Mouse (Mus musculus): ENCODE measurements around the gene Olfr1180. TPM values are rescaled to one million over a fixed set of nuclear protein-coding genes. Genes with fewer than 3 reads are reported as not detected.
"Not testable (repeated sequence)": the region's sequence is repeated elsewhere in the genome, so short reads cannot be mapped to it uniquely, and the experiment has no call there.

Gene Olfr1180
- not detected in 2 replicates for polyA plus RNA-seq (2016; fragmentation: Nextera tagmentation; extraction: Ambion mirVana)

- no peak within 1 kb of the TSS for H3K9ac ChIP-seq
- H3K27me3 ChIP-seq (replicated peaks), result no peaks in the 10 kb centered on the region
- H3K27ac ChIP-seq (ENCODE audit: poor library complexity, severe bottlenecking), result no peak within 1 kb of the TSS
- no peak within 1 kb of the TSS for H3K4me2 ChIP-seq
- H3K4me1 ChIP-seq (replicated peaks), result no peaks in the 10 kb centered on the region
- 74% methylated on average over 2 of the region's 2 CpGs for WGBS
- no peak for ATAC-seq (ENCODE audit: insufficient number of reproducible peaks, low FRiP score)
- H3K9me3 ChIP-seq (replicated peaks), result no peaks in the 10 kb centered on the region
- no peak within 1 kb of the TSS for H3K4me3 ChIP-seq
- no peaks in the 10 kb centered on the region for H3K36me3 ChIP-seq
These were observed at the start of gene Olfr1180 for GRCm38 (mm10) chr2:88419051-88419450. Gene Olfr1180 (minus strand): TSS chr2:88419151.

- H3K4me3 ChIP-seq; H3K4me1 ChIP-seq (replicated peaks); H3K9me3 ChIP-seq (replicated peaks); ATAC-seq (ENCODE audit: insufficient number of reproducible peaks, low FRiP score); H3K4me2 ChIP-seq; H3K9ac ChIP-seq; H3K27ac ChIP-seq (ENCODE audit: poor library complexity, severe bottlenecking); H3K36me3 ChIP-seq; H3K27me3 ChIP-seq (replicated peaks): not testable (repeated sequence)
- WGBS, result 82% methylated on average over 1 of the region's 1 CpGs
These were observed 35.6 kb upstream of the Olfr1180 start, which contains the start of gene Olfr1183 for GRCm38 (mm10) chr2:88454567-88454966. Gene Olfr1183 (plus strand): TSS chr2:88454867.

- ATAC-seq (ENCODE audit: insufficient number of reproducible peaks, low FRiP score), result no peak
- Histone ChIP-seq H3K4me2 (no peak within 1 kb of the TSS), H3K4me3 (no peak within 1 kb of the TSS), H3K27ac (ENCODE audit: poor library complexity, severe bottlenecking) (no peak within 1 kb of the TSS), H3K9ac (no peak within 1 kb of the TSS), H3K4me1 (replicated peaks) (no peaks in the 10 kb centered on the region), H3K27me3 (replicated peaks) (no peaks in the 10 kb centered on the region), H3K9me3 (replicated peaks) (no peaks in the 10 kb centered on the region), H3K36me3 (no peaks in the 10 kb centered on the region)
- WGBS, result 78% methylated on average over 1 of the region's 1 CpGs
These were observed 30.1 kb upstream of the Olfr1180 start, which contains the start of gene Gm13757 for GRCm38 (mm10) chr2:88449031-88449430. Gene Gm13757 (minus strand): TSS chr2:88449131.

DNA sequence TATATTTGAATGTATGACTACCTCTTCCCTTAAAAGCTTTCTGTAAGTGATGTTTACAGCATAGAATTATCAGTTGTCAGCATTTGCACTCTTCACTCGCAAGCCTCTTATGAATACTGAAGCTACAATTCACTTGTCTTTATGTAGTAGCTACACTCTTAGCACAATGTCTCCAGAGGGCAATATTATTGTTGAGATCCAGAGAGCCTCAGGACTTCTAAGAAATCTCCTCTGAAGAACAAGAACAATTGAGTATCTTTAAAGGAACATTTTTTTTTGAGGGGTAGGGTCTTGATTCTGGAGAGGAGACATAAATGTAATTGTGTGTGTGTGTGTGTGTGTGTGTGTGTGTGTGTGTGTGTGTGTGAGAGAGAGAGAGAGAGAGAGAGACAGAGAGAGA is 7.1 kb upstream of the Olfr1180 start, which contains the start of gene Olfr1181:
Gene Olfr1181, minus strand, starts transcription at position 101 of the 400 bp plus-strand sequence.
- H3K27me3 ChIP-seq (replicated peaks), result no peaks in the 10 kb centered on the region
- H3K4me3 ChIP-seq, result no peak within 1 kb of the TSS
- no peak within 1 kb of the TSS for H3K4me2 ChIP-seq
- H3K27ac ChIP-seq (ENCODE audit: poor library complexity, severe bottlenecking), result no peak within 1 kb of the TSS
- H3K4me1 ChIP-seq (replicated peaks), result no peaks in the 10 kb centered on the region
- no peak for ATAC-seq (ENCODE audit: insufficient number of reproducible peaks, low FRiP score)
- H3K36me3 ChIP-seq, result no peaks in the 10 kb centered on the region
- no peak within 1 kb of the TSS for H3K9ac ChIP-seq
- H3K9me3 ChIP-seq (replicated peaks), result no peaks in the 10 kb centered on the region
- 86% methylated on average over 1 of the region's 1 CpGs for WGBS

DNA sequence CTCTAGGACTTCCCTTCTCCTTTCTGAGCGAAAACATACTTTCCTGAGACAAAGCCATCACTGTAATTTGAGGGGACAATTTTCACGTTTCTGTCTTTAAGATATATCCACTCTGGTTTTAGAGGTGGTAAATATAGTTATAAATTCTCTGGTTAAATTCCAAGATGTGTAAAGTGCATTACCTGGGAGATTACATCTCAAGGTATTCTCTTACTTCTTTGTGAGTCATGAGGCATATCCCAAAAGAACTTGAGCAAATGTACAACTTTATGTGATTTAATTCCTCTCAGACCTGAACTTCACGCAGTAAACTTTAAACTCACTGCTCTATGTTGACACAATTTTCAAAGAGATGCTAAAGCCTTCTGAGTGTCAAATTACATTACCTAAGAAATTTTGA is 12.6 kb downstream of the Olfr1180 start, which contains the start of gene Olfr1179:
Gene Olfr1179, minus strand, starts transcription at position 101 of the 400 bp plus-strand sequence.
- H3K27ac ChIP-seq (ENCODE audit: poor library complexity, severe bottlenecking), result no peak within 1 kb of the TSS
- H3K36me3 ChIP-seq, result no peaks in the 10 kb centered on the region
- H3K27me3 ChIP-seq (replicated peaks), result no peaks in the 10 kb centered on the region
- no peak for ATAC-seq (ENCODE audit: insufficient number of reproducible peaks, low FRiP score)
- no peaks in the 10 kb centered on the region for H3K4me1 ChIP-seq (replicated peaks)
- H3K4me2 ChIP-seq, result no peak within 1 kb of the TSS
- 76% methylated on average over 3 of the region's 3 CpGs for WGBS
- H3K4me3 ChIP-seq, result no peak within 1 kb of the TSS
- no peaks in the 10 kb centered on the region for H3K9me3 ChIP-seq (replicated peaks)
- H3K9ac ChIP-seq, result no peak within 1 kb of the TSS

- no peak for ATAC-seq (ENCODE audit: insufficient number of reproducible peaks, low FRiP score)
- H3K27ac ChIP-seq (ENCODE audit: poor library complexity, severe bottlenecking), result no peak within 1 kb of the TSS
- H3K27me3 ChIP-seq (replicated peaks), result no peaks in the 10 kb centered on the region
- H3K9me3 ChIP-seq (replicated peaks), result no peaks in the 10 kb centered on the region
- no peaks in the 10 kb centered on the region for H3K4me1 ChIP-seq (replicated peaks)
- no peaks in the 10 kb centered on the region for H3K36me3 ChIP-seq
- no peak within 1 kb of the TSS for H3K4me2 ChIP-seq
- WGBS, result 75% methylated on average over 1 of the region's 1 CpGs
- H3K9ac ChIP-seq, result no peak within 1 kb of the TSS
- H3K4me3 ChIP-seq, result no peak within 1 kb of the TSS
These were observed 32.2 kb downstream of the Olfr1180 start, which contains the start of gene Olfr1178 for GRCm38 (mm10) chr2:88386762-88387161. Gene Olfr1178 (plus strand): TSS chr2:88387062.

Other genes with a start within 250 kb of the Olfr1180 start
- gene Olfr1168, start 237.3 kb downstream of the Olfr1180 start, polyA plus RNA-seq (2016; fragmentation: Nextera tagmentation; extraction: Ambion mirVana), result not detected in 2 replicates
- not detected in 2 replicates for gene Olfr1170, start 190.8 kb downstream of the Olfr1180 start, polyA plus RNA-seq (2016; fragmentation: Nextera tagmentation; extraction: Ambion mirVana)
- gene Olfr1173, start 139.3 kb downstream of the Olfr1180 start, polyA plus RNA-seq (2016; fragmentation: Nextera tagmentation; extraction: Ambion mirVana), result not detected in 2 replicates
- gene Olfr1174-ps, start 104.0 kb downstream of the Olfr1180 start, polyA plus RNA-seq (2016; fragmentation: Nextera tagmentation; extraction: Ambion mirVana), result not detected in 2 replicates
- not detected in 2 replicates for gene Olfr1175-ps, start 91.9 kb downstream of the Olfr1180 start, polyA plus RNA-seq (2016; fragmentation: Nextera tagmentation; extraction: Ambion mirVana)
- gene Olfr1176, start 82.4 kb downstream of the Olfr1180 start, polyA plus RNA-seq (2016; fragmentation: Nextera tagmentation; extraction: Ambion mirVana), result not detected in 2 replicates
- not detected in 2 replicates for gene Olfr1177-ps, start 72.7 kb downstream of the Olfr1180 start, polyA plus RNA-seq (2016; fragmentation: Nextera tagmentation; extraction: Ambion mirVana)
- gene Olfr1178, start 32.1 kb downstream of the Olfr1180 start, polyA plus RNA-seq (2016; fragmentation: Nextera tagmentation; extraction: Ambion mirVana), result not detected in 2 replicates
- gene Olfr1179, start 12.7 kb downstream of the Olfr1180 start, polyA plus RNA-seq (2016; fragmentation: Nextera tagmentation; extraction: Ambion mirVana), result not detected in 2 replicates
- not detected in 2 replicates for gene Olfr1181, start 7.0 kb upstream of the Olfr1180 start, polyA plus RNA-seq (2016; fragmentation: Nextera tagmentation; extraction: Ambion mirVana)
- gene Gm13757, start 30.0 kb upstream of the Olfr1180 start, polyA plus RNA-seq (2016; fragmentation: Nextera tagmentation; extraction: Ambion mirVana), result not detected in 2 replicates
- not detected in 2 replicates for gene Olfr1183, start 35.7 kb upstream of the Olfr1180 start, polyA plus RNA-seq (2016; fragmentation: Nextera tagmentation; extraction: Ambion mirVana)
- gene Olfr1184, start 64.4 kb upstream of the Olfr1180 start, polyA plus RNA-seq (2016; fragmentation: Nextera tagmentation; extraction: Ambion mirVana), result not detected in 2 replicates
- gene Olfr1185-ps1, start 74.2 kb upstream of the Olfr1180 start, polyA plus RNA-seq (2016; fragmentation: Nextera tagmentation; extraction: Ambion mirVana), result not detected in 2 replicates
- gene Olfr1186, start 99.4 kb upstream of the Olfr1180 start, polyA plus RNA-seq (2016; fragmentation: Nextera tagmentation; extraction: Ambion mirVana), result not detected in 2 replicates
- gene Olfr1188, start 137.8 kb upstream of the Olfr1180 start, polyA plus RNA-seq (2016; fragmentation: Nextera tagmentation; extraction: Ambion mirVana), result not detected in 2 replicates
- gene Olfr1189, start 167.3 kb upstream of the Olfr1180 start, polyA plus RNA-seq (2016; fragmentation: Nextera tagmentation; extraction: Ambion mirVana), result not detected in 2 replicates
- not detected in 2 replicates for gene Olfr1191-ps1, start 221.4 kb upstream of the Olfr1180 start, polyA plus RNA-seq (2016; fragmentation: Nextera tagmentation; extraction: Ambion mirVana)
- gene Olfr1192-ps1, start 229.4 kb upstream of the Olfr1180 start, polyA plus RNA-seq (2016; fragmentation: Nextera tagmentation; extraction: Ambion mirVana), result not detected in 2 replicates

Measured in heart, embryonic 12.5 days (tissue).